Mouse (Mus musculus) adipose tissue, adult 10 weeks (tissue): ENCODE measurements around the gene Pus3. TPM values are rescaled to one million over a fixed set of nuclear protein-coding genes. Genes with fewer than 3 reads are reported as not detected.

ENCODE experiments used
- polyA plus RNA-seq: library from polyadenylated mRNA; stranded (reverse); fragments of 350-450 nt; fragmentation: Illumina TruSeq; extraction: RNeasy Lipid Tissue Mini Kit (QIAGEN cat#74804); gene quantifications from one replicate; pipeline ENCODE4 v1.2.3, GENCODE M21; 2014; ENCODE audit warnings: low read depth, low replicate concordance

Gene Pus3
- polyA plus RNA-seq, result 8.2 TPM

DNA sequence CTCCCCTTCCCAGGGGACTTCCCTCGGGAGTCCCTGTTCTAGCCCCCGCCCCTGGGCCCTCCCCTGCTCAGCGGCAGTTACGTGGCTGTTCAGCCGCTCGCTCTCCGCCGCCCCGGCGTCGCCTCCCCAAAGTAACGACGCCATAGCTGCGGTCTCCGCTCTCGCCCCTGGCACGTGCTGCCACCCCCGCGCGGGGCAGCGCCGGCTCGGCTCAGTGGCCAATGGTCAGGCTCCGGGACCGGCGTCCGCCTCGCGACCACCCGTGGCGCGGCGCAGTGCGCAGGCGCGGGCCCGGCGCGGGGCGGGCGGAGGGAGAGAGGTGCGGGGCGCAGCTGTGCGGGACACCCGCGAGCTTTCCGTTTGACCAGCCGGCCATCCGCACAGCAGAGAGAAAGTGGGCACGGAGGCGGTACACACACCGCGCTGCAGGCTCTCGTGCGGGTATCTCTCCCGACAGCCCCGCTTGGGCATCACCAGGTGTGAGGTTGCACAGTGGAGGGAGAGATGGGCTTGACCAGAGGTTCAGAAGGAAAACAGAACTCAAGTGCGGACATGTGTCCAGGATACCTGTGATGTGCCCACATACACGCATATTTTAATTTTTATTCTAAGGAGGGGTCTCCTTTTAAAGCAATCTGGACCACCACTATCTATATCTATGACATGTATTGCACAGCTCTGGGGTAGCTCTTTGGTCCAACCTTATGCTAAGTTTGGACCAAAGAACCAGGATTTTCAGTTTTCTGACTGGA lies at the start of gene Pus3, which contains the start of gene Ddx25:
TSS of gene Pus3 (plus strand) at position 339 of the 752 bp plus-strand sequence.
TSS of gene Ddx25 (minus strand) at position 272 of the 752 bp plus-strand sequence.

DNA sequence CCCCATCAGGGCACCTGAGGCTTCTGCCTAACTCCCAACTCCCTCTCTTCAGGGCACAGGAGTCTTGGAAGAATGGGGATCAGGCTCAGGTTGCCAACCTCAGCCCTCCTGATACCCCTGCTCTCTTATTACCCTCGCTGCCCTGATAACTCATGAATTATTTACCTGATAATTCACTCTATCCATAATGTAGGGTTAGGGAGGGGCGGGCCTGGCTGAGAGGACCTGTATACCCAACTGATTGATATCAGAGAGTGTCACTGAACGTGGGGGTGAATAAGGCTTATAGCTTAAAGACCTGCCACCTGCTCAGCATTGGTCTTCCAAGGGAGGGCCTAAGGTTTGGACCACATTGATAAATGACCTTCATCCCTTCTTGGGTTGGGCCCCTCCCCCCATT lies 40.2 kb upstream of the Pus3 start, which contains the start of gene Gm1113:
TSS of gene Gm1113 (minus strand) at position 101 of the 400 bp plus-strand sequence.

DNA sequence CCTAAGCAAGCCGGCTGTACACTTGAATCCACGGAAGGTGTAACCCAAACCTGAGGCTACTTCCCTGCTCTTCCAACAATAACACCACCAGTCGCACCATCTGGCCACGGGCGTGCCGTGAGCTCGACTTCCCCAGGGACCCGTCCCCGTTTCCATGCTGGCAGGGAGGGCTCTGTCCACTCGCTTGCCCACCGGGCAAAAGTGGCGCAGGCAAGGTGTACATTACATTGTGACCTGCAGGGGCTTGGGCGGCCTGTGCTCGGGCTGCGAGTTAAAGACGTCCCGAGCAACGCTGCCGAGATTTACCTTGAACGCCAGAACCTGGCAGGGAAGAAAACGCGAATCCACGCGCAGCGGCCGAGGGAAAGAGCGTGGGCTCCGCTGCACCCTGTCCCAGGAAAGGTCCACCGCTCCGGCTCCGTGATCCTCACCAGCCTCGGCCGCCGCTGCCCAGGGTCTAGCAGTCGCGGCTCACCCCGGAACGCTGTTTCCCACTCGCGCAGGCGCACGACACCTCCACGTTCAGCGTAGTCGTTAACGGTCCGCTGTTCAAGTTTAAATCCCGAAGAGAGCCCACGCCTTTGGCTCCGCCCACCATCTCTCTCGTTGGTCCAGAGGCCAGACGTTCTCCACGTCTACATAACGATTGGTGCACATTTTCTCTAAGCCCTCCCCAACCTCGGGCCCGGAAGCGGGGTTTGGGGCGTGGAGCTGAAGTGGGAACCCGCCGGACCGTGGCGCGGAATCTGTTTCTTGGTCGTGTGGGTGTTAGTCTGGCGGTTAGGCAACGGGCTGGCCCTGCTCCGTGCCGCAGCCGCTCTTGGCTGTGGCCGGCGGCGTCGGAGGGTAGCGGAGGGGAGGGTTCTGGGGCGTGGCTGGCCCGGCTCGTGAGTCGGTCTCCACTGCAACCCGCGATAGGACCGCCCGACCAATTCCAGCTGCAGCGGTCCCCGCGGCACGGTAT lies 11.5 kb downstream of the Pus3 start, which contains the start of the genes Pate2 and Hyls1:
TSS of gene Pate2 (plus strand) at position 714 of the 964 bp plus-strand sequence.
TSS of gene Hyls1 (minus strand) at position 828 of the 964 bp plus-strand sequence.

DNA sequence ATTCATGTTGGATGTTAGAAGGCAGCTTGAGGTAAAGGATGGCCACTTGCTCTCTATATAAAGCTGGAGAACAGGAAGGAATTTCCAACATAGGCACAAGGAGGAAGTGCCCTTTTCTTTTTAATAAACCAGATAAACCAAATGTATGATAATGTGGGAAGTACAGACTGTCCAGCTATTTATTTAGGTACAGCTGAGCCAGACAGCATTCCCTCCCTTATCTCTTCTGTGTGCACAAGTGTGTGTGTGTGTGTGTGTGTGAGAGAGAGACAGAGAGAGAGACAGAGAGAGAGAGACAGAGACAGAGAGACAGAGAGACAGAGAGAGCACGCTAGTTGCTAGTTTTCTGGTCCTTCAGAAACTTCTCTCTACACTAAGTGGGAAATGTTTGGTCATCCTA lies 53.4 kb downstream of the Pus3 start, which contains the start of gene Pate4:
TSS of gene Pate4 (minus strand) at position 101 of the 400 bp plus-strand sequence.

Other genes with a start within 250 kb of the Pus3 start
- 21.7 TPM for gene Cdon, start 137.5 kb upstream of the Pus3 start, polyA plus RNA-seq
- not detected for gene Gm1113, start 40.3 kb upstream of the Pus3 start, polyA plus RNA-seq
- gene Ddx25, start 67 bp upstream of the Pus3 start, polyA plus RNA-seq, result 1.7 TPM
- 172 TPM for gene Pate2, start 11.7 kb downstream of the Pus3 start, polyA plus RNA-seq
- 19.2 TPM for gene Hyls1, start 11.8 kb downstream of the Pus3 start, polyA plus RNA-seq
- 4.2 TPM for gene Pate4, start 53.3 kb downstream of the Pus3 start, polyA plus RNA-seq
- 42.8 TPM for gene Pate3, start 89.6 kb downstream of the Pus3 start, polyA plus RNA-seq
- 148 TPM for gene Pate1, start 128.8 kb downstream of the Pus3 start, polyA plus RNA-seq
- gene Gm17677, start 182.5 kb downstream of the Pus3 start, polyA plus RNA-seq, result 72.9 TPM
- 204 TPM for gene Gm17727, start 219.5 kb downstream of the Pus3 start, polyA plus RNA-seq
- gene Gm27235, start 231.5 kb downstream of the Pus3 start, polyA plus RNA-seq, result 100 TPM
- 1,154 TPM for gene D730048I06Rik, start 231.5 kb downstream of the Pus3 start, polyA plus RNA-seq